Mouse (Mus musculus): Measurements from ENCODE around the gene Slc22a29.
A peak's percentile ranks its signal among the peaks of the same experiment; 100 is the strongest.
"Not testable (repeated sequence)": the region's sequence is repeated elsewhere in the genome, so short reads cannot be mapped to it uniquely, and the experiment has no call there.

The Slc22a29 gene

GRCm38 (mm10) chr19:8218800-8219199 is at the start of gene Slc22a29:
Gene Slc22a29 (minus strand): TSS chr19:8218900.
- DNase-seq (ENCODE audit: low read depth, low spot score) = no peak

- DNase-seq (ENCODE audit: low read depth, low spot score) = no peak
Measured at GRCm38 (mm10) chr19:8265324-8265723, 46.6 kb upstream of the Slc22a29 start.

GRCm38 (mm10) chr19:8252705-8253037 is 34.0 kb upstream of the Slc22a29 start:
- DNase-seq (ENCODE audit: low read depth, low spot score) = peak; percentile 19

- DNase-seq (ENCODE audit: low read depth, low spot score) = peak; percentile 38
Measured at GRCm38 (mm10) chr19:8251896-8252704, 33.4 kb upstream of the Slc22a29 start.

GRCm38 (mm10) chr19:8228916-8229315 is 10.2 kb upstream of the Slc22a29 start:
- no peak for DNase-seq (ENCODE audit: low read depth, low spot score)

GRCm38 (mm10) chr19:8148787-8149523 is 69.7 kb downstream of the Slc22a29 start:
- DNase-seq (ENCODE audit: low read depth, low spot score) = no peak

- not testable (repeated sequence) for DNase-seq (ENCODE audit: low read depth, low spot score)
Measured at GRCm38 (mm10) chr19:8142716-8143115, 76.0 kb downstream of the Slc22a29 start.

GRCm38 (mm10) chr19:8134127-8134841 is 84.4 kb downstream of the Slc22a29 start:
- DNase-seq (ENCODE audit: low read depth, low spot score) = not testable (repeated sequence)

GRCm38 (mm10) chr19:8131881-8132280 is 86.8 kb downstream of the Slc22a29 start, which contains the start of gene Slc22a28:
Gene Slc22a28 (minus strand): TSS chr19:8131982.
- not testable (repeated sequence) for DNase-seq (ENCODE audit: low read depth, low spot score)

Measured in ES-CJ7 (cell line).